Mouse (Mus musculus): ENCODE data around the gene Irf2. TPM values are rescaled to one million over a fixed set of nuclear protein-coding genes. Genes with fewer than 3 reads are reported as not detected.

The Irf2 gene
- polyA plus RNA-seq, 1 experiment from 2014 or later, result 11.0 TPM

GRCm38 (mm10) chr8:46799706-46800105, 60.2 kb downstream of the Irf2 start:
- ATAC-seq (ENCODE audit: low FRiP score), result no peak
- Histone ChIP-seq H3K27me3 (ENCODE audit: control insufficient read depth, insufficient read depth, low read length) (no peaks in the 10 kb centered on the region), H3K4me3 (replicated peaks; ENCODE audit: low read length) (no peak overlapping the region), H3K9ac (no peak overlapping the region), H3K36me3 (replicated peaks; ENCODE audit: control insufficient read depth, insufficient read depth) (peaks cover 9% of the 10 kb centered on the region; the same call in 1 of the 2 replicates), H3K4me1 (replicated peaks; ENCODE audit: control insufficient read depth, insufficient read depth, low read length) (no peaks in the 10 kb centered on the region), H3K9me3 (ENCODE audit: control insufficient read depth, low read length) (no peaks in the 10 kb centered on the region), H3K4me2 (replicated peaks) (no peak overlapping the region), H3K27ac (no peak overlapping the region)
- WGBS, result 77% methylated on average over 2 of the region's 2 CpGs
- no peak for DNase-seq (ENCODE audit: low spot score)

GRCm38 (mm10) chr8:46801153-46801684, 61.7 kb downstream of the Irf2 start:
- Histone ChIP-seq H3K9ac (no peak overlapping the region), H3K9me3 (ENCODE audit: control insufficient read depth, low read length) (no peaks in the 10 kb centered on the region), H3K27ac (no peak overlapping the region), H3K36me3 (replicated peaks; ENCODE audit: control insufficient read depth, insufficient read depth) (peaks cover 9% of the 10 kb centered on the region; the same call in 1 of the 2 replicates), H3K4me1 (replicated peaks; ENCODE audit: control insufficient read depth, insufficient read depth, low read length) (no peaks in the 10 kb centered on the region), H3K4me3 (replicated peaks; ENCODE audit: low read length) (no peak overlapping the region), H3K27me3 (ENCODE audit: control insufficient read depth, insufficient read depth, low read length) (no peaks in the 10 kb centered on the region), H3K4me2 (replicated peaks) (no peak overlapping the region)
- DNase-seq (ENCODE audit: low spot score) (no peak), ATAC-seq (ENCODE audit: low FRiP score) (no peak)
- WGBS, result 67% methylated on average over 1 of the region's 1 CpGs

- peaks cover 3% of the 10 kb centered on the region; the same call in 1 of the 2 replicates for H3K9me3 ChIP-seq (ENCODE audit: control insufficient read depth, low read length)
- H3K4me3 ChIP-seq (replicated peaks; ENCODE audit: low read length), result no peak overlapping the region
- no peak overlapping the region for H3K27ac ChIP-seq
- no peaks in the 10 kb centered on the region for H3K27me3 ChIP-seq (ENCODE audit: control insufficient read depth, insufficient read depth, low read length)
- WGBS, result 79% methylated on average over 2 of the region's 2 CpGs
- H3K36me3 ChIP-seq (replicated peaks; ENCODE audit: control insufficient read depth, insufficient read depth), result peaks cover 16% of the 10 kb centered on the region
- ATAC-seq (ENCODE audit: low FRiP score) (no peak), DNase-seq (ENCODE audit: low spot score) (no peak)
- no peak overlapping the region for H3K9ac ChIP-seq
- H3K4me2 ChIP-seq (replicated peaks), result no peak overlapping the region
- H3K4me1 ChIP-seq (replicated peaks; ENCODE audit: control insufficient read depth, insufficient read depth, low read length), result no peaks in the 10 kb centered on the region
These were observed 62.5 kb downstream of the Irf2 start for GRCm38 (mm10) chr8:46802009-46802408.

- ATAC-seq (ENCODE audit: low FRiP score) (no peak), DNase-seq (ENCODE audit: low spot score) (no peak)
- peaks cover 7% of the 10 kb centered on the region; the same call in 1 of the 2 replicates for H3K9me3 ChIP-seq (ENCODE audit: control insufficient read depth, low read length)
- no peaks in the 10 kb centered on the region for H3K4me1 ChIP-seq (replicated peaks; ENCODE audit: control insufficient read depth, insufficient read depth, low read length)
- WGBS, result 92% methylated on average over 5 of the region's 5 CpGs
- no peak overlapping the region for H3K27ac ChIP-seq
- no peak overlapping the region for H3K9ac ChIP-seq
- no peak overlapping the region for H3K4me3 ChIP-seq (replicated peaks; ENCODE audit: low read length)
- no peaks in the 10 kb centered on the region for H3K27me3 ChIP-seq (ENCODE audit: control insufficient read depth, insufficient read depth, low read length)
- H3K36me3 ChIP-seq (replicated peaks; ENCODE audit: control insufficient read depth, insufficient read depth), result peaks cover 17% of the 10 kb centered on the region
- no peak overlapping the region for H3K4me2 ChIP-seq (replicated peaks)
These were observed 65.2 kb downstream of the Irf2 start for GRCm38 (mm10) chr8:46804721-46805120.

- H3K9ac ChIP-seq, result no peak overlapping the region
- no peaks in the 10 kb centered on the region for H3K27me3 ChIP-seq (ENCODE audit: control insufficient read depth, insufficient read depth, low read length)
- peaks cover 17% of the 10 kb centered on the region for H3K36me3 ChIP-seq (replicated peaks; ENCODE audit: control insufficient read depth, insufficient read depth)
- WGBS, result 83% methylated on average over 11 of the region's 11 CpGs
- DNase-seq (ENCODE audit: low spot score) (no peak), ATAC-seq (ENCODE audit: low FRiP score) (no peak)
- H3K4me3 ChIP-seq (replicated peaks; ENCODE audit: low read length), result no peak overlapping the region
- H3K27ac ChIP-seq, result no peak overlapping the region
- H3K9me3 ChIP-seq (ENCODE audit: control insufficient read depth, low read length), result peaks cover 7% of the 10 kb centered on the region; the same call in 1 of the 2 replicates
- H3K4me2 ChIP-seq (replicated peaks), result no peak overlapping the region
- no peaks in the 10 kb centered on the region for H3K4me1 ChIP-seq (replicated peaks; ENCODE audit: control insufficient read depth, insufficient read depth, low read length)
These were observed 71.6 kb downstream of the Irf2 start for GRCm38 (mm10) chr8:46811021-46811622.

- H3K4me2 ChIP-seq (replicated peaks), result no peak overlapping the region
- no peaks in the 10 kb centered on the region for H3K4me1 ChIP-seq (replicated peaks; ENCODE audit: control insufficient read depth, insufficient read depth, low read length)
- no peak overlapping the region for H3K4me3 ChIP-seq (replicated peaks; ENCODE audit: low read length)
- no peak for DNase-seq (ENCODE audit: low spot score)
- WGBS, result 94% methylated on average over 2 of the region's 2 CpGs
- H3K27ac ChIP-seq, result no peak overlapping the region
- no peak for ATAC-seq (ENCODE audit: low FRiP score)
- peaks cover 10% of the 10 kb centered on the region for H3K36me3 ChIP-seq (replicated peaks; ENCODE audit: control insufficient read depth, insufficient read depth)
- peaks cover 5% of the 10 kb centered on the region; the same call in 1 of the 2 replicates for H3K9me3 ChIP-seq (ENCODE audit: control insufficient read depth, low read length)
- no peak overlapping the region for H3K9ac ChIP-seq
- no peaks in the 10 kb centered on the region for H3K27me3 ChIP-seq (ENCODE audit: control insufficient read depth, insufficient read depth, low read length)
These were observed 72.4 kb downstream of the Irf2 start for GRCm38 (mm10) chr8:46811944-46812343.

- DNase-seq (ENCODE audit: low spot score) (no peak), ATAC-seq (ENCODE audit: low FRiP score) (no peak)
- no peaks in the 10 kb centered on the region for H3K4me1 ChIP-seq (replicated peaks; ENCODE audit: control insufficient read depth, insufficient read depth, low read length)
- H3K27ac ChIP-seq, result no peak overlapping the region
- no peak overlapping the region for H3K9ac ChIP-seq
- H3K4me3 ChIP-seq (replicated peaks; ENCODE audit: low read length), result no peak overlapping the region
- no peaks in the 10 kb centered on the region for H3K27me3 ChIP-seq (ENCODE audit: control insufficient read depth, insufficient read depth, low read length)
- no peaks in the 10 kb centered on the region for H3K36me3 ChIP-seq (replicated peaks; ENCODE audit: control insufficient read depth, insufficient read depth)
- WGBS, result 94% methylated on average over 4 of the region's 4 CpGs
- no peaks in the 10 kb centered on the region for H3K9me3 ChIP-seq (ENCODE audit: control insufficient read depth, low read length)
- H3K4me2 ChIP-seq (replicated peaks), result no peak overlapping the region
These were observed 73.4 kb downstream of the Irf2 start for GRCm38 (mm10) chr8:46812966-46813365.

GRCm38 (mm10) chr8:46818106-46818989, 78.8 kb downstream of the Irf2 start:
- Histone ChIP-seq H3K36me3 (replicated peaks; ENCODE audit: control insufficient read depth, insufficient read depth) (peaks cover 6% of the 10 kb centered on the region; the same call in 1 of the 2 replicates), H3K9me3 (ENCODE audit: control insufficient read depth, low read length) (no peaks in the 10 kb centered on the region), H3K27me3 (ENCODE audit: control insufficient read depth, insufficient read depth, low read length) (no peaks in the 10 kb centered on the region), H3K4me2 (replicated peaks) (no peak overlapping the region), H3K4me3 (replicated peaks; ENCODE audit: low read length) (no peak overlapping the region), H3K9ac (no peak overlapping the region), H3K27ac (no peak overlapping the region), H3K4me1 (replicated peaks; ENCODE audit: control insufficient read depth, insufficient read depth, low read length) (no peaks in the 10 kb centered on the region)
- DNase-seq (ENCODE audit: low spot score) (no peak), ATAC-seq (ENCODE audit: low FRiP score) (no peak)
- 73% methylated on average over 14 of the region's 14 CpGs for WGBS

GRCm38 (mm10) chr8:46818990-46819288, 79.4 kb downstream of the Irf2 start:
- H3K4me2 ChIP-seq (replicated peaks), result no peak overlapping the region
- WGBS, result 61% methylated on average over 2 of the region's 2 CpGs
- H3K27me3 ChIP-seq (ENCODE audit: control insufficient read depth, insufficient read depth, low read length), result no peaks in the 10 kb centered on the region
- no peak for DNase-seq (ENCODE audit: low spot score)
- H3K36me3 ChIP-seq (replicated peaks; ENCODE audit: control insufficient read depth, insufficient read depth), result peaks cover 6% of the 10 kb centered on the region; the same call in 1 of the 2 replicates
- no peak overlapping the region for H3K9ac ChIP-seq
- no peak overlapping the region for H3K4me3 ChIP-seq (replicated peaks; ENCODE audit: low read length)
- no peaks in the 10 kb centered on the region for H3K4me1 ChIP-seq (replicated peaks; ENCODE audit: control insufficient read depth, insufficient read depth, low read length)
- ATAC-seq (ENCODE audit: low FRiP score), result no peak
- no peaks in the 10 kb centered on the region for H3K9me3 ChIP-seq (ENCODE audit: control insufficient read depth, low read length)
- no peak overlapping the region for H3K27ac ChIP-seq
